Mouse (Mus musculus): ENCODE data around the gene AI467606. TPM values are rescaled to one million over a fixed set of nuclear protein-coding genes. Genes with fewer than 3 reads are reported as not detected.
"Not testable (repeated sequence)": the region's sequence is repeated elsewhere in the genome, so short reads cannot be mapped to it uniquely, and the experiment has no call there.

AI467606 gene
- polyA plus RNA-seq, 1 experiment from 2014 or later = 1.0 TPM

DNA sequence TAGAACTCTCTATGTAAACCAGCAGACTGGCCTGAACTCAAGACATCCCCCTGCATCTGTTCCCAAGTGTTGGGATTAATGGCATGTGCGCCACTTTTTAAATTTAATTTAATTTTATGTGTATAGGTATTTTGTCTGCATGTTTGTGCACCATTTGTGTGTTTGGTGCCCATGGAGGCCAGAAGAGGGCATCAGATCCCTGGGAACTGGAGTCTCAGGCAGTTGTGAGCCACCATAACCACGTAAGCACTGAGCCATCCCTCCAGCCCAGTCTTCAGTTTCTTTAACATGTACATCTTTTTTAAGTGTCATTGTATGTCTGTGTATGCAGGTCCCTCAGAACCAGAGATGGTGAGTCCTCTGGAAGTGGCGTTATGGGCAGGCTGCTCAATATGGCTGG lies 13.5 kb upstream of the AI467606 start:
- H3K9ac ChIP-seq (ENCODE audit: low read depth, low read length) = no peak overlapping the region
- no peaks in the 10 kb centered on the region for H3K27me3 ChIP-seq (ENCODE audit: control insufficient read depth, insufficient read depth, low read length)
- no peaks in the 10 kb centered on the region for H3K9me3 ChIP-seq (ENCODE audit: control insufficient read depth, low read length)
- ATAC-seq (ENCODE audit: low FRiP score) (no peak), DNase-seq (ENCODE audit: low spot score) (no peak)
- no peak overlapping the region for H3K4me2 ChIP-seq (replicated peaks; ENCODE audit: low read depth, low read length)
- no peaks in the 10 kb centered on the region for H3K36me3 ChIP-seq (ENCODE audit: control insufficient read depth, insufficient read depth, low read length)
- 92% methylated on average over 3 of the region's 3 CpGs for WGBS
- H3K4me1 ChIP-seq (replicated peaks; ENCODE audit: control insufficient read depth, insufficient read depth, low read length) = no peaks in the 10 kb centered on the region
- no peak overlapping the region for H3K4me3 ChIP-seq (ENCODE audit: low read depth, low read length)
- H3K27ac ChIP-seq (ENCODE audit: low read depth, low read length) = no peak overlapping the region

DNA sequence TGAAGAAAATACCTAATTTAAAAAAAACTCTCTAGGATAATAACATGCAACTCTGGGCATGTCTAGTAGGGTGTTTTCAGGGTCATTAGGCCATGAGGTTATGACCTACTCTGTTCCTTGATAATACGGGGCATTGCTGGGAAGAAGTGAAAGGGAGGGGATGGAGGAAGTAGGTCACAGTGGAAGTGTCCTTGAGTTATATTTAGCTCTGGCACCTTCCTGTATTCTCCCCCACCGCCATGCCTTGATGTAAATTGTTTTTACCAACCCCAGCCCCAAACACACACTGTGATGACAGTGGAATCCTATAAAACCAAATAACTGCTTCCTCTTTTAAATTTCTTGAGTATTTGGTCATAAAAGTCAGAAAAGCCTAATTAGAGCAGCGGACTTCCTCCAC lies 11.1 kb upstream of the AI467606 start:
- Histone ChIP-seq H3K27me3 (ENCODE audit: control insufficient read depth, insufficient read depth, low read length) (no peaks in the 10 kb centered on the region), H3K36me3 (ENCODE audit: control insufficient read depth, insufficient read depth, low read length) (no peaks in the 10 kb centered on the region), H3K9me3 (ENCODE audit: control insufficient read depth, low read length) (no peaks in the 10 kb centered on the region), H3K4me2 (replicated peaks; ENCODE audit: low read depth, low read length) (no peak overlapping the region), H3K4me1 (replicated peaks; ENCODE audit: control insufficient read depth, insufficient read depth, low read length) (no peaks in the 10 kb centered on the region), H3K27ac (ENCODE audit: low read depth, low read length) (no peak overlapping the region), H3K9ac (ENCODE audit: low read depth, low read length) (no peak overlapping the region), H3K4me3 (ENCODE audit: low read depth, low read length) (no peak overlapping the region)
- DNase-seq (ENCODE audit: low spot score) = no peak
- ATAC-seq (ENCODE audit: low FRiP score) = no peak
- 67% methylated on average over 3 of the region's 3 CpGs for WGBS

DNA sequence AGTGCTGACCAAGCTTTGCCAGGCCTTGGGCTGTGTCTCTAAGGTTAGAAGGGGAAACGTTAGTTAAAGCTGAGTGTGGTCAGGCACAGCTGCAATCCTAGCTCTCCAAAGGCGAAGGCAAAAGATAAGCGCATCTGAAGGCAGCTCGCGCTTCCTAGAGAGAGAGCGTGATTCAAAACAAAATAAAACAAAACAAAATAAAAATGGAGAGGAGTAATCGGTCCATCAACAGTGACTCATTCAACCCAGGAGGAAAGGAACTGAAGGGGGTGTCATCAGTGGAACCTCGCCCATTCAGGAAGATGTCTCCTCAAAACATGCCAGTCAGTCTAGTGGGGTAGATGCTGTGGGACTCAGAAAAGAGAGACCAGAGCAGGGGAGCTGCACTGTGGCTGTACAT lies 8.9 kb upstream of the AI467606 start:
- Histone ChIP-seq H3K9me3 (ENCODE audit: control insufficient read depth, low read length) (no peaks in the 10 kb centered on the region), H3K9ac (ENCODE audit: low read depth, low read length) (no peak overlapping the region), H3K4me3 (ENCODE audit: low read depth, low read length) (no peak overlapping the region), H3K36me3 (ENCODE audit: control insufficient read depth, insufficient read depth, low read length) (no peaks in the 10 kb centered on the region), H3K27me3 (ENCODE audit: control insufficient read depth, insufficient read depth, low read length) (no peaks in the 10 kb centered on the region), H3K4me1 (replicated peaks; ENCODE audit: control insufficient read depth, insufficient read depth, low read length) (no peaks in the 10 kb centered on the region), H3K4me2 (replicated peaks; ENCODE audit: low read depth, low read length) (no peak overlapping the region), H3K27ac (ENCODE audit: low read depth, low read length) (no peak overlapping the region)
- 81% methylated on average over 8 of the region's 8 CpGs for WGBS
- DNase-seq (ENCODE audit: low spot score) = no peak
- no peak for ATAC-seq (ENCODE audit: low FRiP score)

DNA sequence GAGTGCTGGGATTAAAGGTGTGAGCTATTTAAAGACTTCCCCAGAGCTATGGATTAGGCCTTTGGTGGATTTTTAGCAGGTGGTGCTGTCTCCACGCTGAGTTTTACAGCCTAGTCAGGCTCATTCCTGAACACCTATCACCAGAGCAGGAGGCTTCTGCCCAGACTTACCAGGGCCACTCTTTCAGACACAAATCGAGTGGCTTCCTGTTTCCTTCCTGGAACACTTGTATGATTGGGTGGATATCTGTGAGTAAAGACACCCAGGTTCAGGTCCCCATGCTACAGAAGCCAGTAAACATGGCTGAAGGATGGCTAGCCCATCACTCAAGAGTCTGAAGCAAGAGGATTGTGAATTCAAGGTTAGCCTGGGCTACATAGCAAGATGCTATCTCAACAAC lies 8.2 kb upstream of the AI467606 start:
- WGBS = 69% methylated on average over 2 of the region's 2 CpGs
- Histone ChIP-seq H3K36me3 (ENCODE audit: control insufficient read depth, insufficient read depth, low read length) (no peaks in the 10 kb centered on the region), H3K4me2 (replicated peaks; ENCODE audit: low read depth, low read length) (no peak overlapping the region), H3K4me3 (ENCODE audit: low read depth, low read length) (no peak overlapping the region), H3K27me3 (ENCODE audit: control insufficient read depth, insufficient read depth, low read length) (no peaks in the 10 kb centered on the region), H3K9me3 (ENCODE audit: control insufficient read depth, low read length) (no peaks in the 10 kb centered on the region), H3K4me1 (replicated peaks; ENCODE audit: control insufficient read depth, insufficient read depth, low read length) (no peaks in the 10 kb centered on the region), H3K27ac (ENCODE audit: low read depth, low read length) (no peak overlapping the region), H3K9ac (ENCODE audit: low read depth, low read length) (no peak overlapping the region)
- no peak for DNase-seq (ENCODE audit: low spot score)
- no peak for ATAC-seq (ENCODE audit: low FRiP score)

DNA sequence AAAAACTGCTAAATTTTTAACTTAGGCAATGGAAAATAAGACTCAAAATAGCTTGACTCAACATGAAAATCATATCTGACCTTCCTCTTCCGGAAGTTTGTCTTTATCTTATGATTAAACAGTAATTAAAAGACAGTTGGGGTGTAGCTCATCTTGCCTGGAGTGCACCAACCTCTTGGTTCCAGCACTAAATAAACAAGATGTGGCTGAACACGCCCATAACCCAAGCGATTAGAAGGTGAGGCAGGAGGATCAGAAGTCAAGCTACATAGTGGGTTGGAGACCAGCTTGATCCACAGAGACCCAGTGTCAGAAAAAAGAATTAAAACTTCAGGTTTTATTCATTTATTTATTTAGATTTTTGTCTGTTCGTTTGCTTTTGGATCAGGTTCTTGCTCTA lies 7.5 kb upstream of the AI467606 start:
- Histone ChIP-seq H3K4me1 (replicated peaks; ENCODE audit: control insufficient read depth, insufficient read depth, low read length) (no peaks in the 10 kb centered on the region), H3K27ac (ENCODE audit: low read depth, low read length) (no peak overlapping the region), H3K9ac (ENCODE audit: low read depth, low read length) (no peak overlapping the region), H3K4me2 (replicated peaks; ENCODE audit: low read depth, low read length) (no peak overlapping the region), H3K4me3 (ENCODE audit: low read depth, low read length) (no peak overlapping the region), H3K9me3 (ENCODE audit: control insufficient read depth, low read length) (no peaks in the 10 kb centered on the region), H3K36me3 (ENCODE audit: control insufficient read depth, insufficient read depth, low read length) (no peaks in the 10 kb centered on the region), H3K27me3 (ENCODE audit: control insufficient read depth, insufficient read depth, low read length) (no peaks in the 10 kb centered on the region)
- DNase-seq (ENCODE audit: low spot score) (no peak), ATAC-seq (ENCODE audit: low FRiP score) (no peak)
- 79% methylated on average over 4 of the region's 4 CpGs for WGBS

DNA sequence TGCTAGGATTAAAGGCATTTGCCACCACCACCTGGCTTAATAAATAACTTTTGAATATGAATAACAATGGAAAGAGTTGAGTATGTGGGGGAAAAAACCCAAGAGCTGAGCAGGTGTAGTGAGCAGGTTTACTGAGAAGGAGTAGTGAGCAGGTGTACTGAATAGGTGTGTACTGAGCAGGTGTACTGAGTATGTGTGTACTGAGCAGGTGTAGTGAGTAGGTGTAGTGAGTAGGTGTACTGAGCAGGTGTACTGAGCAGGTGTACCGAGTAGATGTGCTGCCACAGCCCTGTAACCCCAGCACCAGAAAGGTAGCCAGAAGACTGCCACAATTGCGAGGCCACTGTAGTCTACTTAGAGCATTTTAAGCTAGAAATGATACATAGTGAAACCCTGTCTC lies 6.4 kb upstream of the AI467606 start:
- Histone ChIP-seq H3K36me3 (ENCODE audit: control insufficient read depth, insufficient read depth, low read length) (no peaks in the 10 kb centered on the region), H3K27me3 (ENCODE audit: control insufficient read depth, insufficient read depth, low read length) (no peaks in the 10 kb centered on the region), H3K4me3 (ENCODE audit: low read depth, low read length) (no peak overlapping the region), H3K4me1 (replicated peaks; ENCODE audit: control insufficient read depth, insufficient read depth, low read length) (no peaks in the 10 kb centered on the region), H3K4me2 (replicated peaks; ENCODE audit: low read depth, low read length) (no peak overlapping the region), H3K27ac (ENCODE audit: low read depth, low read length) (no peak overlapping the region), H3K9ac (ENCODE audit: low read depth, low read length) (no peak overlapping the region), H3K9me3 (ENCODE audit: control insufficient read depth, low read length) (no peaks in the 10 kb centered on the region)
- 82% methylated on average over 2 of the region's 2 CpGs for WGBS
- DNase-seq (ENCODE audit: low spot score) (no peak), ATAC-seq (ENCODE audit: low FRiP score) (no peak)

DNA sequence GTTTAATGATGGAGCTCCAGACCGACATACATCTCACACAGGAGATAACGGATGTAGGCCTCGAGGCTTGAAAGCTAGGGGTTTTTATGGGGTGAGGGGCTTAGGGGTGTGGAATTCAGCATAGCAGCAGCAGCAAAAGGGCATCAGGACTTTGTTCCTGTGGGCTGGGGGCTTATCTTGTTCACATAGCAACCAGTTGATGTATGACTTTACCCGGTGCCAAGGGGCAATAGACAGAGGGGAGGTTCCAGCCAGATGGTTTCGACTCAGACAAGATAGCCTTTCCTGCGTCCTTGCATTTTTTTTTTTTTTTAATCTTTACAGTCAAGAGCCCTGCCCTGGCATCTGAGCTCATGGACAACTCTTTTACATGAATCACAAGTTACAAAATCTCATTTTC lies 5.4 kb upstream of the AI467606 start:
- H3K9me3 ChIP-seq (ENCODE audit: control insufficient read depth, low read length); H3K36me3 ChIP-seq (ENCODE audit: control insufficient read depth, insufficient read depth, low read length); H3K9ac ChIP-seq (ENCODE audit: low read depth, low read length); H3K27ac ChIP-seq (ENCODE audit: low read depth, low read length); H3K27me3 ChIP-seq (ENCODE audit: control insufficient read depth, insufficient read depth, low read length); ATAC-seq (ENCODE audit: low FRiP score); H3K4me1 ChIP-seq (replicated peaks; ENCODE audit: control insufficient read depth, insufficient read depth, low read length); H3K4me2 ChIP-seq (replicated peaks; ENCODE audit: low read depth, low read length); DNase-seq (ENCODE audit: low spot score); H3K4me3 ChIP-seq (ENCODE audit: low read depth, low read length): not testable (repeated sequence)
- WGBS = 81% methylated on average over 6 of the region's 6 CpGs

DNA sequence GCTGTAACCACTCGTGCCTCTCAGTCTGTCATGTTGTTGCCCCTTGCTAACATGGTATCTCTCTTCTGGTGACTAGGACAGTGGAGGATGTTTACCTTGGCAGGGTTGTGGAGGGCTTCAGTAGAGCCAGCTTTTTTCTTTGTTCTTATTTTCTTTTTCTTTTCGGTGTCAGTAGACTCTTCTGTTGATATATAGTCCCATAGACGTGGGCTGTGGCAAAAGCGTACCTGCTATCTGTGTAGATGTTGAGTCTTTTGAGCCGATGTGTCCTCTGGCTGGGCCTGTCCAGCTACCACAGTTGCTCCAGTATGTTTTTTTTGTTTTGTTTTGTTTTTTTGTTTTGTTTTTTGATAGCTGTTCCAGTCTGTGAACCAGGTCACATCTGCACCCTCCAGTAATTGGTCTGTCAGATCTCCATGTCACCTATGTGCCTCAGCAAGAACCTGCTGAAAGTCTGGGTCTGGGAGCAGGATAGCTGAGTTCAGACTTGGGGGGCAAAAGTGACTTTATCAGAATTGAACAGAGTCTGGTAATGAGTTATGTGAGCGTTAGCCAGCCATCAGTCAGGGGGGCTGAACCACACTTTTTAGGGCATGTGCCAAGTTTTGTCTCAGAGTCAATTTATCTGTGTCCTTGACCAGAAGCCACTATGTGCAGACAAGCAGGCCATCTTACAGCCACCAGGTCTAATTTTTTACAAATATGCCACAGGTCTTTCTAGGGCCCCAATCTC lies 3.7 kb upstream of the AI467606 start, which contains the start of gene Zg16:
Gene Zg16 (minus strand): TSS at position 51 of the 733 bp plus-strand sequence.
- not testable (repeated sequence) for H3K9me3 ChIP-seq (ENCODE audit: control insufficient read depth, low read length); H3K27me3 ChIP-seq (ENCODE audit: control insufficient read depth, insufficient read depth, low read length); H3K36me3 ChIP-seq (ENCODE audit: control insufficient read depth, insufficient read depth, low read length); H3K4me2 ChIP-seq (replicated peaks; ENCODE audit: low read depth, low read length); H3K27ac ChIP-seq (ENCODE audit: low read depth, low read length); H3K9ac ChIP-seq (ENCODE audit: low read depth, low read length); ATAC-seq (ENCODE audit: low FRiP score); H3K4me3 ChIP-seq (ENCODE audit: low read depth, low read length); DNase-seq (ENCODE audit: low spot score); H3K4me1 ChIP-seq (replicated peaks; ENCODE audit: control insufficient read depth, insufficient read depth, low read length)
- 89% methylated on average over 6 of the region's 6 CpGs for WGBS

DNA sequence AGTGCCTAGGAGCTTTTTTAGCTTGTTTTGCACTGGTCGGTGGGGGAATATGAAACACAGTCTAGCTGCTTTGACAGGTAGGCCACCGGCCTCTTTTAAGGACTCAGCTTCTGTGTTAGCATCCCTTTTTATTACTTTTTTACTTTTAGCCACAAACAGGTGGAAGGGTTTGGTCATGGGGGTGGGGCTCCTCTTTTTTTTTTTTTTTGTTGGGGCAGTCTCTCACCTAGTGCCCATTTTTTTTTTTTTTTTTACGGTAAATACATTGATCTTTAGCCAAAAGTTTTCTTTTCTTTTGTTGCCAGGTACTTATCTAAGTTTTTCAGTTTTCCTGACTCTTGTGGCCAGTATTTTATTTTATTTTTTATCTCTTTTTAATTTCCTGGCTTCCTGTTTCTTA lies 3.1 kb upstream of the AI467606 start:
- no peak overlapping the region for H3K4me3 ChIP-seq (ENCODE audit: low read depth, low read length)
- H3K36me3 ChIP-seq (ENCODE audit: control insufficient read depth, insufficient read depth, low read length) = no peaks in the 10 kb centered on the region
- no peak for DNase-seq (ENCODE audit: low spot score)
- 88% methylated on average over 3 of the region's 3 CpGs for WGBS
- no peak overlapping the region for H3K9ac ChIP-seq (ENCODE audit: low read depth, low read length)
- H3K27me3 ChIP-seq (ENCODE audit: control insufficient read depth, insufficient read depth, low read length) = no peaks in the 10 kb centered on the region
- ATAC-seq (ENCODE audit: low FRiP score) = no peak
- no peak overlapping the region for H3K4me2 ChIP-seq (replicated peaks; ENCODE audit: low read depth, low read length)
- H3K9me3 ChIP-seq (ENCODE audit: control insufficient read depth, low read length) = no peaks in the 10 kb centered on the region
- no peaks in the 10 kb centered on the region for H3K4me1 ChIP-seq (replicated peaks; ENCODE audit: control insufficient read depth, insufficient read depth, low read length)
- H3K27ac ChIP-seq (ENCODE audit: low read depth, low read length) = no peak overlapping the region
